Mouse (Mus musculus): ENCODE results near the gene Adamts3. TPM values are rescaled to one million over a fixed set of nuclear protein-coding genes. Genes with fewer than 3 reads are reported as not detected.

The Adamts3 gene
- polyA plus RNA-seq, 1 experiment from 2014 or later = 3.8 TPM

DNA sequence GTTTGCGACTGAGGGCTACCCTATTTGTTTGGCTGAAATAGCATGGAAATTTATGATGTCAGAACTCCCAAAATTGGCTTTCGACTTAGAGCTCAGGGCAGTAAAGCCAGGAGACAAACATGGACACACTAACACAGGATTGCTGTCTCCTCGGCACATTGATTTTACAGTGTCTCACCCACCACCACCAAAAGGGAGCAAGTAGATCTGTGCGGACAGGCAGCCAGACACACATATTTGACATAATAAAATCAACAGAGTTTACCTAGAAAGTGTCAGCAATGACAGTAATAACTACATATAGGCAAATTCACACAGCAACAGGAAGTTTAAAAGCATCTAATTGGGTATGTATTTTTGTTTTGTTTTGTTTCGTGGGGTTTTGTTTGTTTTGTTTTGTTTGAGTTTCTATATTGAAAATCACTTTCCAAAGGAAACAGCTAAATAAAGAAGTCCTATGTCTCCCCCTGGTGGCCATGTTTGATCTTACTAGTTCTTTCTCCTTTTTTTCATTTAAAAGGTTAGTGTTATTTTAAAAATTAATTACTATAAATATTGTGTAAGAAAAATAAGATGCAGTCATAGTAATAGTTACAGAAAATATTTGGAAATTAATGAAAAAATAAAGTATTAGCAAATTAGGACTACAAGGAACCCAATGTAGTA lies 203.1 kb downstream of the Adamts3 start:
- WGBS = 73% methylated on average over 5 of the region's 5 CpGs
- Histone ChIP-seq H3K9me3 (replicated peaks) (no peaks in the 10 kb centered on the region), H3K4me2 (replicated peaks) (no peak overlapping the region), H3K27me3 (no peaks in the 10 kb centered on the region), H3K27ac (no peak overlapping the region), H3K36me3 (no peaks in the 10 kb centered on the region), H3K9ac (no peak overlapping the region), H3K4me3 (no peak overlapping the region), H3K4me1 (no peaks in the 10 kb centered on the region)
- ATAC-seq (ENCODE audit: low FRiP score) = no peak

DNA sequence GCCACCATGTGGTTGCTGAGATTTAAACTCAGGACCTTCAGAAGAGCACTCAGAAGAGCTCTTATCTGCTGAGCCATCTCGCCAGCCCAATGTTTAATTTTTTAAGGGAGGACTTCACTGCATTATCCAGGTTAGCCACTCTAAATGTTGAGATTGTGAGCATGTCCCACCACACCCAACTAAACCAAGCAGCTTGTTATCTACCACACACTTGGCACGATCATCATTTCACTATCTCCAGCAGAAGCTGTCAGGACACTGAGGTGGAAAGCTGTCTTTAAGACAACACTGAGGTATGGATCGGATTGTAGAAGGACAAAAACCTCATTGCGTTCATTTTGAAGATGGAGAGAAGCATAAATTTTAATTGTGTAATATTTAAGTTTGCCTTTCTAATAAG lies 205.0 kb downstream of the Adamts3 start:
- Histone ChIP-seq H3K4me3 (no peak overlapping the region), H3K4me2 (replicated peaks) (no peak overlapping the region), H3K27me3 (no peaks in the 10 kb centered on the region), H3K9ac (no peak overlapping the region), H3K4me1 (no peaks in the 10 kb centered on the region), H3K9me3 (replicated peaks) (no peaks in the 10 kb centered on the region), H3K36me3 (no peaks in the 10 kb centered on the region), H3K27ac (no peak overlapping the region)
- WGBS = 91% methylated on average over 4 of the region's 4 CpGs
- no peak for ATAC-seq (ENCODE audit: low FRiP score)

DNA sequence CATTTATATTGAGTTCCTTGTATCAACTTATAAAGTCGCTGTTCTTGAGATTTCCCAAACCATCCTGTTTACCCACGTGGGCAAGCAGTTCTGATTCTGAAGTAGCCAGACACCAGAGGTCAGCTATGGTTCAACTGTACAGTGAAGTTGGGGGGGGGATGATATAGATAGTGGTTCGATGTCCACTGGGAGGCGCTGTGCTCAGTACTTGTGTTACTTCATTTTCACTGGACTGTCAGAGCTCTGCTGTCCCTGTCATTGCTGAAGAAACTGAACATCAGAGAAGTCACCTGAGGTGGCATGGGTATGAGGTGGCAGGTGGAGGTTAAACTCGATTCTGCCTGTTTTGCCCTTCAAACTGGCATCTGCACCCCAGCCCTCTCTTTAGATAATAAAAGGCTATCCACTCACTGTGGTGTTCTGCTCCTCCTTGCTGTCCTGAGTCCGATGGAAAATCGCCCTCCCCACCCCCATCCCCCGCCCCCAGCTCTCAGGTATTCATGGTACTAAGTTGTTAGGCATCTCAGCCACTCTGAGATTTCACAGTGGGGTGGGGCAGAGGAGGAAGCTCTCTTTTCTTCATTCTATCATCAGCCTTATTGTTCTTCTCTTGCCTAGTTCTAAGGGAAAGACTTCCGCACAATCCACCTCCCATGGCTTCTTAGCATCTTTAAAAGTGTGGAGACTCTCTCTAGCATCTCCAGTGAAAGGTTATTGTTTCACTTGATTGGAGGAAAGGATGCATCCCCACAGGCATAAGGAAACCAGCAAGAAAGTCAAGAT lies 208.9 kb downstream of the Adamts3 start:
- Histone ChIP-seq H3K9me3 (replicated peaks) (no peaks in the 10 kb centered on the region), H3K4me1 (no peaks in the 10 kb centered on the region), H3K27me3 (no peaks in the 10 kb centered on the region), H3K36me3 (no peaks in the 10 kb centered on the region), H3K4me2 (replicated peaks) (no peak overlapping the region), H3K27ac (no peak overlapping the region), H3K9ac (no peak overlapping the region), H3K4me3 (no peak overlapping the region)
- 80% methylated on average over 9 of the region's 9 CpGs for WGBS
- ATAC-seq (ENCODE audit: low FRiP score) = no peak

DNA sequence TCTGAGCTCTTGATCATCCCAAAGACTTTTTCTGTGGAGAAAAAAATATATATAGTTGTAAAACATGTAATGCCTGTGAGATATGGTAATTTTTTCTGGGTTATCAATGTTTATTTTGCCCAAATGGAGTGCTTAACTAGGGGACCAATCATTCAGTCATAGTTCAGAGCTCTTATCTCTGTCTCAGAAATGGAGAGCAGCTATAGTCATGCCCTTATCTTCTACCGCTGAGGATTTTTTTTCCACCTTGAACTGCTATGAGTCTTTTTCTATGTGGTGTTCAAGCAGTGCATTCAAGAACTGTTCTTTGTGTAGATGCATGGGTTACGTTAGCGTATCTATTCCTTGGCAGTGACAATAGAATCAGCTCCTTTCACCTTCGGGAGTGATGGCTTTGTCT lies 210.2 kb downstream of the Adamts3 start:
- ATAC-seq (ENCODE audit: low FRiP score) = no peak
- Histone ChIP-seq H3K27me3 (no peaks in the 10 kb centered on the region), H3K36me3 (no peaks in the 10 kb centered on the region), H3K9ac (no peak overlapping the region), H3K4me2 (replicated peaks) (no peak overlapping the region), H3K9me3 (replicated peaks) (no peaks in the 10 kb centered on the region), H3K4me3 (no peak overlapping the region), H3K4me1 (no peaks in the 10 kb centered on the region), H3K27ac (no peak overlapping the region)
- 76% methylated on average over 4 of the region's 4 CpGs for WGBS

DNA sequence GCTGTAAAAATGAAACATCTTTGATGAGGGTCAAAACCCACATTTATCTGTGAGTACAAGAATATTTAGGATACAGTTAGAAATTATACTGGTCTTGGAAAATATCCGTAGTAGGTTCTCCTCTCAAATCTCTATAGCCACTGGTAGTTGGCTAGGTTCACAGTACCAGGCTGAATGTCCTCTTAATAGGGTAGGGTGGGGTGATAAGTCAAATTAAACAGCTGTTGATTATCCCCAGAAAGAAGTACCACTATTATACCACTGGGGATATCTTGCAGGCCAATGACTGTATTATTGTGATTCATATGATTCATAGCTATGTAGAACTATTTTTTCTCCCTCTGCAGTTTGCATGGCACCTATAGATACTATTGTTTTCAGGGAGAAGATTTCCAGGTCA lies 228.8 kb downstream of the Adamts3 start:
- no peak for ATAC-seq (ENCODE audit: low FRiP score)
- Histone ChIP-seq H3K4me3 (no peak overlapping the region), H3K9me3 (replicated peaks) (no peaks in the 10 kb centered on the region), H3K36me3 (no peaks in the 10 kb centered on the region), H3K4me1 (no peaks in the 10 kb centered on the region), H3K27ac (no peak overlapping the region), H3K27me3 (no peaks in the 10 kb centered on the region), H3K9ac (no peak overlapping the region), H3K4me2 (replicated peaks) (no peak overlapping the region)
- WGBS = 90% methylated on average over 1 of the region's 1 CpGs

DNA sequence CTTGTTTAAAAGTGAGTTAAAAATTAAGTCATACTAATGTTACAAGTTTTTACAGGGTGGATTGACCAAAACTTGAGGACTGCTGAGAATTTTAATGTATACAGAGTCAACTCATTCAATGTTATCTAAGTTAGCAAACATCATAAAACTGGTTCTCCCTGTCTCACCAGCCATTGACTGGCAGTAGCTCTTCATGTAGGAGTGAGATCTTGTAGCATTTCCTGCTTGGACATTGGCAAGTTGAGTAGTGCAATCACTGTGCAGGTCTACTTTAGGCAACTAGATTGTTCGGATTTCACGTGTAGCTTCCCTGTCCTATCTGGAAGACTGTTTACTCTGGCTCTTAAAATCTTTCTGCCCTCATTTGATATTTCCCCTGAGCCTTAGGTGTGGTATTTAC lies 229.3 kb downstream of the Adamts3 start:
- H3K9me3 ChIP-seq (replicated peaks) = no peaks in the 10 kb centered on the region
- H3K27me3 ChIP-seq = no peaks in the 10 kb centered on the region
- no peak for ATAC-seq (ENCODE audit: low FRiP score)
- no peaks in the 10 kb centered on the region for H3K4me1 ChIP-seq
- no peak overlapping the region for H3K27ac ChIP-seq
- H3K36me3 ChIP-seq = no peaks in the 10 kb centered on the region
- no peak overlapping the region for H3K9ac ChIP-seq
- no peak overlapping the region for H3K4me3 ChIP-seq
- no peak overlapping the region for H3K4me2 ChIP-seq (replicated peaks)
- WGBS = 81% methylated on average over 2 of the region's 2 CpGs

DNA sequence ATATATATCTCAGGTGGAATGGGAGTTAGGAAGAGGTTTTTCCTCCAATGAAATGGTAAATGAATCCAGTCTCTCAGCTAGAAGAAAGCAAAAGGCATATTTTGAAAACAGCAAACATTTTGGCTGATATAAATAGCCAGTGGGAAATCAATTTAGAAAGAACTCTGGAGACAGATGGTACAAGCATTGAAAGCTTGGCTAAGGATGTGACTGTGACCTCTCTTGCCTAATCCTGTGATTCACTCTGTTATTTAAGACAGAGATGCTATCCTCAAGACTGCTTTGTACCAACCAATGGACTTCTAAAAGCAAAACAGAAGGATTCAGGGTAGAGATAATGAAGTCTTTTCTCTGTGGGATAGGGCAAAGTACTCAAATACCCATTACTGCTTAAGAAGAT lies 236.2 kb downstream of the Adamts3 start:
- Histone ChIP-seq H3K4me1 (no peaks in the 10 kb centered on the region), H3K27ac (no peak overlapping the region), H3K9me3 (replicated peaks) (no peaks in the 10 kb centered on the region), H3K9ac (no peak overlapping the region), H3K4me3 (no peak overlapping the region), H3K36me3 (no peaks in the 10 kb centered on the region), H3K27me3 (no peaks in the 10 kb centered on the region), H3K4me2 (replicated peaks) (no peak overlapping the region)
- ATAC-seq (ENCODE audit: low FRiP score) = no peak

DNA sequence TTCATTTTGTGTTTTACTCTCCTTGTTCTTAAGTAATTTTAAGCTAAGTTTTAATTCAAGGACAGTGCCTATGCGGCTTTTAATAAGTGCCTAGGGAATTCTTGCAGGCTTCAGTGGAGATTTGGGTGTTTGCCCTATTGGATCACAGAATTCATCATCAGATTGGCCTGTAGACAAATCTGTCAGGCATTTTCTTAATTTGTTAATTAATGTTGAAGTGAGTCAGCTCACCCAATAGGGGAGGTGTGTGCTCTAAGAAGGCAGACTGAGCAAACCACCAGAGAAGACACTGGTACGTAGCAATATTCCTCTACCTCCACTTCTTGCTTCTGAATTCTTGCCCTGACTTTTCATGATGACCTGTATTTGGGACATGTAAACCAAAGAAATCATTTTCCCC lies 247.7 kb downstream of the Adamts3 start:
- H3K27me3 ChIP-seq = no peaks in the 10 kb centered on the region
- no peaks in the 10 kb centered on the region for H3K4me1 ChIP-seq
- H3K36me3 ChIP-seq = no peaks in the 10 kb centered on the region
- WGBS = 89% methylated on average over 2 of the region's 2 CpGs
- no peak overlapping the region for H3K4me2 ChIP-seq (replicated peaks)
- no peak overlapping the region for H3K27ac ChIP-seq
- no peaks in the 10 kb centered on the region for H3K9me3 ChIP-seq (replicated peaks)
- H3K9ac ChIP-seq = no peak overlapping the region
- no peak for ATAC-seq (ENCODE audit: low FRiP score)
- H3K4me3 ChIP-seq = no peak overlapping the region

DNA sequence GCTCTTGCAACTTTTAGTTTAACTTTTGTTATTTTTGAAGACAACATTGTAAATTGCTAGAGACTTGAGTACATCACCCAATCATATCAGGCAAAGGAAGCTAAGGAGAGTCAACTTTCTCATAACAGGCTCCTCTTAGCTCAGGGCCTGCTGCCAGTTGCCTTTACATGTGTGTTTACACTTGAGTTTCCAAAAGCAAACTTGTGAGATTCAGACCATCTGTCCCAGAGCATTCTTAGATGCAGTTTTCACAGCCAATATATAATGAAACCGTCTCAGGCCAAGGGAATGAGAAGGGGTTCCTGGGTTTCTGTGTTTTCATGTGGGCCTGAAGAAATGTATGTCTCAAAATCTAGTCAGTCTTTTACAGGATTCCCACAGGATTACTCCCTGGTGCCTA lies 251.5 kb downstream of the Adamts3 start:
- H3K9me3 ChIP-seq (replicated peaks) = no peaks in the 10 kb centered on the region
- H3K27ac ChIP-seq = no peak overlapping the region
- no peak overlapping the region for H3K4me3 ChIP-seq
- no peak overlapping the region for H3K9ac ChIP-seq
- ATAC-seq (ENCODE audit: low FRiP score) = no peak
- no peaks in the 10 kb centered on the region for H3K36me3 ChIP-seq
- no peak overlapping the region for H3K4me2 ChIP-seq (replicated peaks)
- no peaks in the 10 kb centered on the region for H3K4me1 ChIP-seq
- H3K27me3 ChIP-seq = no peaks in the 10 kb centered on the region
- WGBS = 82% methylated on average over 1 of the region's 1 CpGs
